Mouse (Mus musculus): Measurements from ENCODE around the gene Gfra1. TPM values are rescaled to one million over a fixed set of nuclear protein-coding genes. Genes with fewer than 3 reads are reported as not detected.

Gfra1 gene
- polyA plus RNA-seq, 1 experiment from 2014 or later: 6.6 TPM

GRCm38 (mm10) chr19:58389466-58389865, 66.2 kb downstream of the Gfra1 start:
- WGBS: 76% methylated on average over 8 of the region's 8 CpGs
- no peak for ATAC-seq (ENCODE audit: extremely low read depth, insufficient number of reproducible peaks, low FRiP score, low TSS enrichment)
- H3K36me3 ChIP-seq: no peaks in the 10 kb centered on the region

GRCm38 (mm10) chr19:58388851-58389447, 66.8 kb downstream of the Gfra1 start:
- Histone ChIP-seq H3K4me3 (no peak overlapping the region), H3K9ac (no peak overlapping the region), H3K36me3 (no peaks in the 10 kb centered on the region), H3K4me2 (no peak overlapping the region), H3K27ac (replicated peaks) (no peak overlapping the region), H3K4me1 (no peaks in the 10 kb centered on the region), H3K27me3 (replicated peaks) (no peaks in the 10 kb centered on the region), H3K9me3 (no peaks in the 10 kb centered on the region)
- 81% methylated on average over 18 of the region's 18 CpGs for WGBS
- ATAC-seq (ENCODE audit: extremely low read depth, insufficient number of reproducible peaks, low FRiP score, low TSS enrichment): no peak

More at GRCm38 (mm10) chr19:58389466-58389865, 66.2 kb downstream of the Gfra1 start:
- Histone ChIP-seq H3K4me1 (no peaks in the 10 kb centered on the region), H3K9ac (no peak overlapping the region), H3K27ac (replicated peaks) (no peak overlapping the region), H3K27me3 (replicated peaks) (no peaks in the 10 kb centered on the region), H3K4me3 (no peak overlapping the region), H3K4me2 (no peak overlapping the region), H3K9me3 (no peaks in the 10 kb centered on the region)

- Histone ChIP-seq H3K4me2 (no peak overlapping the region), H3K4me1 (peaks cover under 1% of the 10 kb centered on the region; the same call in 1 of the 2 replicates), H3K9me3 (no peaks in the 10 kb centered on the region), H3K4me3 (no peak overlapping the region), H3K9ac (no peak overlapping the region), H3K27ac (replicated peaks) (no peak overlapping the region), H3K27me3 (replicated peaks) (no peaks in the 10 kb centered on the region), H3K36me3 (no peaks in the 10 kb centered on the region)
- no peak for ATAC-seq (ENCODE audit: extremely low read depth, insufficient number of reproducible peaks, low FRiP score, low TSS enrichment)
- 50% methylated on average over 3 of the region's 3 CpGs for WGBS
These were observed 72.4 kb downstream of the Gfra1 start for GRCm38 (mm10) chr19:58383273-58383672.

- WGBS: 87% methylated on average over 7 of the region's 7 CpGs
- no peak overlapping the region for H3K4me3 ChIP-seq
- H3K27me3 ChIP-seq (replicated peaks): no peaks in the 10 kb centered on the region
- H3K27ac ChIP-seq (replicated peaks): no peak overlapping the region
- no peak overlapping the region for H3K9ac ChIP-seq
- no peak overlapping the region for H3K4me2 ChIP-seq
- no peak for ATAC-seq (ENCODE audit: extremely low read depth, insufficient number of reproducible peaks, low FRiP score, low TSS enrichment)
- peaks cover 8% of the 10 kb centered on the region for H3K4me1 ChIP-seq
- no peaks in the 10 kb centered on the region for H3K36me3 ChIP-seq
- no peaks in the 10 kb centered on the region for H3K9me3 ChIP-seq
These were observed 73.2 kb downstream of the Gfra1 start for GRCm38 (mm10) chr19:58382535-58382934.

- H3K27me3 ChIP-seq (replicated peaks): no peaks in the 10 kb centered on the region
- H3K4me3 ChIP-seq: no peak overlapping the region
- H3K9me3 ChIP-seq: no peaks in the 10 kb centered on the region
- H3K4me2 ChIP-seq: no peak overlapping the region
- no peak overlapping the region for H3K9ac ChIP-seq
- ATAC-seq (ENCODE audit: extremely low read depth, insufficient number of reproducible peaks, low FRiP score, low TSS enrichment): no peak
- 54% methylated on average over 8 of the region's 8 CpGs for WGBS
- no peaks in the 10 kb centered on the region for H3K36me3 ChIP-seq
- H3K27ac ChIP-seq (replicated peaks): no peak overlapping the region
- peaks cover 8% of the 10 kb centered on the region for H3K4me1 ChIP-seq
These were observed 77.7 kb downstream of the Gfra1 start for GRCm38 (mm10) chr19:58377969-58378368.

GRCm38 (mm10) chr19:58376675-58377102, 79.0 kb downstream of the Gfra1 start:
- Histone ChIP-seq H3K9ac (no peak overlapping the region), H3K27ac (replicated peaks) (no peak overlapping the region), H3K9me3 (no peaks in the 10 kb centered on the region), H3K4me2 (no peak overlapping the region), H3K4me1 (peaks cover 8% of the 10 kb centered on the region), H3K36me3 (no peaks in the 10 kb centered on the region), H3K4me3 (no peak overlapping the region), H3K27me3 (replicated peaks) (no peaks in the 10 kb centered on the region)
- ATAC-seq (ENCODE audit: extremely low read depth, insufficient number of reproducible peaks, low FRiP score, low TSS enrichment): no peak
- WGBS: 57% methylated on average over 8 of the region's 8 CpGs

- H3K4me2 ChIP-seq: no peak overlapping the region
- WGBS: 88% methylated on average over 5 of the region's 5 CpGs
- no peak overlapping the region for H3K4me3 ChIP-seq
- H3K9ac ChIP-seq: no peak overlapping the region
- no peaks in the 10 kb centered on the region for H3K9me3 ChIP-seq
- ATAC-seq (ENCODE audit: extremely low read depth, insufficient number of reproducible peaks, low FRiP score, low TSS enrichment): no peak
- H3K4me1 ChIP-seq: peaks cover 8% of the 10 kb centered on the region
- no peaks in the 10 kb centered on the region for H3K27me3 ChIP-seq (replicated peaks)
- H3K36me3 ChIP-seq: no peaks in the 10 kb centered on the region
- no peak overlapping the region for H3K27ac ChIP-seq (replicated peaks)
These were observed 81.1 kb downstream of the Gfra1 start for GRCm38 (mm10) chr19:58374648-58375047.

GRCm38 (mm10) chr19:58374155-58374554, 81.6 kb downstream of the Gfra1 start:
- no peak for ATAC-seq (ENCODE audit: extremely low read depth, insufficient number of reproducible peaks, low FRiP score, low TSS enrichment)
- H3K9me3 ChIP-seq: no peaks in the 10 kb centered on the region
- WGBS: 89% methylated on average over 4 of the region's 4 CpGs
- H3K4me3 ChIP-seq: no peak overlapping the region
- peaks cover 8% of the 10 kb centered on the region for H3K4me1 ChIP-seq
- H3K9ac ChIP-seq: no peak overlapping the region
- H3K36me3 ChIP-seq: no peaks in the 10 kb centered on the region
- H3K4me2 ChIP-seq: no peak overlapping the region
- H3K27ac ChIP-seq (replicated peaks): no peak overlapping the region
- no peaks in the 10 kb centered on the region for H3K27me3 ChIP-seq (replicated peaks)

- no peaks in the 10 kb centered on the region for H3K9me3 ChIP-seq
- no peak overlapping the region for H3K9ac ChIP-seq
- no peaks in the 10 kb centered on the region for H3K4me1 ChIP-seq
- H3K4me3 ChIP-seq: no peak overlapping the region
- no peak overlapping the region for H3K27ac ChIP-seq (replicated peaks)
- no peaks in the 10 kb centered on the region for H3K27me3 ChIP-seq (replicated peaks)
- H3K36me3 ChIP-seq: no peaks in the 10 kb centered on the region
- ATAC-seq (ENCODE audit: extremely low read depth, insufficient number of reproducible peaks, low FRiP score, low TSS enrichment): no peak
- H3K4me2 ChIP-seq: no peak overlapping the region
- WGBS: 30% methylated on average over 2 of the region's 2 CpGs
These were observed 87.2 kb downstream of the Gfra1 start for GRCm38 (mm10) chr19:58368513-58368912.

GRCm38 (mm10) chr19:58364688-58365087, 91.0 kb downstream of the Gfra1 start:
- Histone ChIP-seq H3K4me1 (no peaks in the 10 kb centered on the region), H3K9me3 (no peaks in the 10 kb centered on the region), H3K4me2 (no peak overlapping the region), H3K27ac (replicated peaks) (no peak overlapping the region), H3K4me3 (no peak overlapping the region), H3K9ac (no peak overlapping the region), H3K36me3 (no peaks in the 10 kb centered on the region), H3K27me3 (replicated peaks) (no peaks in the 10 kb centered on the region)
- WGBS: 63% methylated on average over 9 of the region's 9 CpGs
- no peak for ATAC-seq (ENCODE audit: extremely low read depth, insufficient number of reproducible peaks, low FRiP score, low TSS enrichment)

- no peak overlapping the region for H3K4me3 ChIP-seq
- WGBS: 50% methylated on average over 1 of the region's 1 CpGs
These were observed 94.7 kb downstream of the Gfra1 start for GRCm38 (mm10) chr19:58360982-58361381.

GRCm38 (mm10) chr19:58358063-58358462, 97.6 kb downstream of the Gfra1 start:
- ATAC-seq (ENCODE audit: extremely low read depth, insufficient number of reproducible peaks, low FRiP score, low TSS enrichment): no peak
- Histone ChIP-seq H3K36me3 (no peaks in the 10 kb centered on the region), H3K9ac (no peak overlapping the region), H3K27me3 (replicated peaks) (0 out of 2 replicates have a peak, but pooled peaks cover 3% of the 10 kb centered on the region), H3K4me1 (no peaks in the 10 kb centered on the region), H3K9me3 (no peaks in the 10 kb centered on the region), H3K27ac (replicated peaks) (no peak overlapping the region), H3K4me2 (no peak overlapping the region), H3K4me3 (no peak overlapping the region)
- WGBS: 70% methylated on average over 13 of the region's 13 CpGs

More at GRCm38 (mm10) chr19:58360982-58361381, 94.7 kb downstream of the Gfra1 start:
- Histone ChIP-seq H3K27ac (replicated peaks) (no peak overlapping the region), H3K36me3 (no peaks in the 10 kb centered on the region), H3K9me3 (no peaks in the 10 kb centered on the region), H3K27me3 (replicated peaks) (0 out of 2 replicates have a peak, but pooled peaks cover 3% of the 10 kb centered on the region), H3K9ac (no peak overlapping the region), H3K4me1 (no peaks in the 10 kb centered on the region), H3K4me2 (no peak overlapping the region)
- ATAC-seq (ENCODE audit: extremely low read depth, insufficient number of reproducible peaks, low FRiP score, low TSS enrichment): no peak
